Mouse (Mus musculus) embryo, embryonic 11 days (tissue): ENCODE measurements around the gene Pex11g.

Experiments used
- DNase-seq: peaks from one replicate; pipeline ENCODE4 v3.0.0-alpha.2; 2015

The Pex11g gene

GRCm38 (mm10) chr8:3467006-3467885 is at the start of gene Pex11g:
Pex11g (minus strand) TSS chr8:3467680.
- peak; percentile 99 for DNase-seq

- peak; percentile 22 for DNase-seq
Measured at GRCm38 (mm10) chr8:3517117-3517495, 49.6 kb upstream of the Pex11g start.

GRCm38 (mm10) chr8:3516450-3517116 is 49.1 kb upstream of the Pex11g start:
- DNase-seq: peak; percentile 94

- peak; percentile 62 for DNase-seq
Measured at GRCm38 (mm10) chr8:3515771-3516417, 48.4 kb upstream of the Pex11g start.

- peak; percentile 93 for DNase-seq
Measured at GRCm38 (mm10) chr8:3515260-3515671, 47.8 kb upstream of the Pex11g start, which contains the start of gene Pnpla6. Pnpla6 (plus strand) TSS chr8:3515384.

GRCm38 (mm10) chr8:3514681-3515247 is 47.3 kb upstream of the Pex11g start:
- no peak for DNase-seq

GRCm38 (mm10) chr8:3507979-3508754 is 40.7 kb upstream of the Pex11g start:
- no peak for DNase-seq

GRCm38 (mm10) chr8:3502217-3502616 is 34.7 kb upstream of the Pex11g start:
- no peak for DNase-seq

GRCm38 (mm10) chr8:3500235-3501090 is 33.0 kb upstream of the Pex11g start, which contains the start of gene Mcoln1:
Mcoln1 (plus strand) TSS chr8:3500457.
- peak; percentile 99 for DNase-seq

GRCm38 (mm10) chr8:3499751-3500150 is 32.3 kb upstream of the Pex11g start:
- no peak for DNase-seq

- DNase-seq: no peak
Measured at GRCm38 (mm10) chr8:3498583-3498982, 31.1 kb upstream of the Pex11g start.

- DNase-seq: no peak
Measured at GRCm38 (mm10) chr8:3496428-3496748, 28.9 kb upstream of the Pex11g start.

- DNase-seq: no peak
Measured at GRCm38 (mm10) chr8:3495578-3496427, 28.3 kb upstream of the Pex11g start.

- peak; percentile 29 for DNase-seq
Measured at GRCm38 (mm10) chr8:3493845-3494208, 26.3 kb upstream of the Pex11g start.

GRCm38 (mm10) chr8:3492901-3493844 is 25.7 kb upstream of the Pex11g start, which contains the start of gene Zfp358:
Zfp358 (plus strand) TSS chr8:3493138.
- peak; percentile 93 for DNase-seq

GRCm38 (mm10) chr8:3485192-3485591 is 17.7 kb upstream of the Pex11g start:
- DNase-seq: no peak

- no peak for DNase-seq
Measured at GRCm38 (mm10) chr8:3483546-3483945, 16.1 kb upstream of the Pex11g start.

- no peak for DNase-seq
Measured at GRCm38 (mm10) chr8:3482240-3482740, 14.8 kb upstream of the Pex11g start.

GRCm38 (mm10) chr8:3481605-3482004 is 14.1 kb upstream of the Pex11g start:
- no peak for DNase-seq
